Mouse (Mus musculus) liver, embryonic 14.5 days (tissue): ENCODE data around the gene Asb18. TPM values are rescaled to one million over a fixed set of nuclear protein-coding genes. Genes with fewer than 3 reads are reported as not detected.

Experiments
- ATAC-seq: fragments of 200-750 bp; cut with Nextera tagmentation; 2 replicates; pipeline ENCODE4 v1.8.0; 2017; ENCODE audit warnings: moderate number of reproducible peaks, mild to moderate bottlenecking, moderate library complexity; ENCODE audit not compliant: insufficient read depth
- DNase-seq, 3 experiments: peaks; one replicate each; pipeline ENCODE4 v3.0.0-alpha.2; 2012 to 2013; ENCODE audit warnings: low read depth in 3 of 3, low spot score in 3 of 3
- H3K27ac ChIP-seq: fragments of 300-500 bp; sonication (generic); 2 replicates; pipeline ENCODE4 v1.5.1; 2014; ENCODE audit warnings: moderate library complexity, mild to moderate bottlenecking, control low read depth, inconsistent platforms
- H3K27me3 ChIP-seq: fragments of 300-500 bp; sonication (generic); 2 replicates; pipeline ENCODE4 v1.6.1; 2014; ENCODE audit warnings: mild to moderate bottlenecking, low read length, moderate library complexity; ENCODE audit not compliant: control insufficient read depth, insufficient read depth
- H3K36me3 ChIP-seq: fragments of 300-500 bp; sonication (generic); replicated peaks from 2 replicates; pipeline ENCODE4 v1.6.1; 2014; ENCODE audit warnings: low read depth; ENCODE audit not compliant: control insufficient read depth, insufficient read depth
- H3K4me1 ChIP-seq, 2 experiments: fragments of 200-500 bp in 1 of 2; fragments of 300-500 bp in 1 of 2; sonication (generic) in 1 of 2; replicated peaks; 2 replicates each; pipeline ENCODE4 v1.6.1; 2012 to 2014; ENCODE audit warnings: antibody characterized with exemption in 1 of 2, inconsistent platforms in 1 of 2, low read length in 1 of 2; ENCODE audit not compliant: control insufficient read depth in 2 of 2, insufficient read depth in 2 of 2
- H3K4me2 ChIP-seq: fragments of 300-500 bp; sonication (generic); 2 replicates; pipeline ENCODE4 v1.6.1; 2014; ENCODE audit warnings: low read depth, mild to moderate bottlenecking, control low read depth, moderate library complexity
- H3K4me3 ChIP-seq, 2 experiments: fragments of 200-500 bp in 1 of 2; fragments of 300-500 bp in 1 of 2; sonication (generic) in 1 of 2; 2 replicates each; pipeline ENCODE4 v1.5.1; 2012 to 2014; ENCODE audit warnings: low read depth in 2 of 2, low read length in 2 of 2, mild to moderate bottlenecking in 2 of 2, control low read depth in 1 of 2, inconsistent platforms in 1 of 2, moderate library complexity in 1 of 2; ENCODE audit not compliant: insufficient read depth in 1 of 2
- H3K9ac ChIP-seq: fragments of 300-500 bp; sonication (generic); replicated peaks from 2 replicates; pipeline ENCODE4 v1.6.1; 2014; ENCODE audit warnings: mild to moderate bottlenecking, control low read depth, moderate library complexity
- H3K9me3 ChIP-seq: fragments of 300-500 bp; sonication (generic); 2 replicates; pipeline ENCODE4 v1.6.1; 2016; ENCODE audit warnings: low read length, mixed read lengths; ENCODE audit not compliant: control insufficient read depth
- CTCF ChIP-seq: IDR thresholded peaks from 2 replicates; pipeline ENCODE4 v1.5.1; 2016; ENCODE audit warnings: antibody characterized with exemption, low read depth, control low read depth
- EP300 ChIP-seq: IDR thresholded peaks from 2 replicates; pipeline ENCODE4 v1.6.1; 2016; ENCODE audit warnings: antibody characterized with exemption, low read depth
- WGBS: fragments of 180-500 bp; shearing (Covaris S2); extraction: QIAGEN DNeasy Blood & Tissue Kit; methylation state at CpG from one replicate; pipeline ENCODE4 v1.1.7; 2014; ENCODE audit not compliant: insufficient replicate concordance; 5-methylcytosine and 5-hydroxymethylcytosine counted together
- polyA plus RNA-seq, 2 experiments: library from polyadenylated mRNA; depleted of rRNA in 1 of 2; stranded (reverse) in 1 of 2; unstranded in 1 of 2; fragments of >200 nt; fragmentation: Nextera tagmentation in 1 of 2; extraction: Ambion mirVana in 1 of 2; gene quantifications; 2 replicates each; pipeline versions ENCODE4 v1.2.1 to v1.2.3; 2012 to 2014

The Asb18 gene
- polyA plus RNA-seq, 2 experiments, result not detected

GRCm38 (mm10) chr1:89932021-89932423 lies 82.4 kb downstream of the Asb18 start:
- Histone ChIP-seq H3K9me3 (no peaks in the 10 kb centered on the region), H3K27ac (no peak overlapping the region), H3K27me3 (peaks cover 100% of the 10 kb centered on the region), H3K4me3 (no peak overlapping the region), H3K4me1 (no peaks in the 10 kb centered on the region), H3K9ac (no peak overlapping the region), H3K36me3 (no peaks in the 10 kb centered on the region), H3K4me2 (no peak overlapping the region)
- 29% methylated on average over 19 of the region's 19 CpGs for WGBS
- ATAC-seq (no peak), DNase-seq (no peak)
- no peak for TF ChIP-seq CTCF
- no peak for TF ChIP-seq EP300

- DNase-seq (peak; percentile 28 to 31 (median 31)), ATAC-seq (peak; percentile 26; the same call in 1 of the 2 replicates)
- no peak within 1 kb of the TSS for H3K9ac ChIP-seq
- no peaks in the 10 kb centered on the region for H3K36me3 ChIP-seq
- TF ChIP-seq EP300 (no peak), CTCF (no peak)
- H3K27ac ChIP-seq, result no peak within 1 kb of the TSS
- WGBS, result 1% methylated on average over 32 of the region's 33 CpGs
- H3K9me3 ChIP-seq, result no peaks in the 10 kb centered on the region
- peaks cover 98% of the 10 kb centered on the region for H3K27me3 ChIP-seq
- no peaks in the 10 kb centered on the region for H3K4me1 ChIP-seq
- H3K4me3 ChIP-seq, result peak within 1 kb of the TSS; percentile 6 to 45
- peak within 1 kb of the TSS; percentile 47 for H3K4me2 ChIP-seq
Measured at GRCm38 (mm10) chr1:89931120-89931519, 83.3 kb downstream of the Asb18 start, which contains the start of gene Gbx2. Gene Gbx2 (minus strand): TSS chr1:89931179.

- H3K9me3 ChIP-seq, result no peaks in the 10 kb centered on the region
- peak overlapping the region; percentile 6 to 45; a peak in 3 of 4 replicates for H3K4me3 ChIP-seq
- H3K9ac ChIP-seq, result no peak overlapping the region
- no peak overlapping the region for H3K27ac ChIP-seq
- ATAC-seq (no peak), DNase-seq (no peak)
- H3K4me2 ChIP-seq, result peak overlapping the region; percentile 47
- no peaks in the 10 kb centered on the region for H3K36me3 ChIP-seq
- H3K4me1 ChIP-seq, result no peaks in the 10 kb centered on the region
- peaks cover 96% of the 10 kb centered on the region for H3K27me3 ChIP-seq
- WGBS, result under 1% methylated on average over 45 of the region's 45 CpGs
- no peak for TF ChIP-seq EP300
- TF ChIP-seq CTCF, result no peak
Measured at GRCm38 (mm10) chr1:89930551-89930950, 83.9 kb downstream of the Asb18 start.

- TF ChIP-seq CTCF (no peak), EP300 (no peak)
- Histone ChIP-seq H3K4me3 (peak overlapping the region; percentile 6 to 45; a peak in 2 of 4 replicates), H3K27ac (no peak overlapping the region), H3K9ac (no peak overlapping the region), H3K4me1 (no peaks in the 10 kb centered on the region), H3K27me3 (peaks cover 92% of the 10 kb centered on the region), H3K36me3 (no peaks in the 10 kb centered on the region), H3K4me2 (peak overlapping the region; percentile 47), H3K9me3 (no peaks in the 10 kb centered on the region)
- under 1% methylated on average over 55 of the region's 55 CpGs for WGBS
- DNase-seq, result no peak
- ATAC-seq, result no peak
Measured at GRCm38 (mm10) chr1:89929721-89930505, 84.6 kb downstream of the Asb18 start.

- DNase-seq, result no peak
- WGBS, result 5% methylated on average over 6 of the region's 6 CpGs
- no peaks in the 10 kb centered on the region for H3K4me1 ChIP-seq
- ATAC-seq, result no peak
- H3K9me3 ChIP-seq, result no peaks in the 10 kb centered on the region
- TF ChIP-seq CTCF (no peak), EP300 (no peak)
- H3K27me3 ChIP-seq, result peaks cover 92% of the 10 kb centered on the region
- H3K9ac ChIP-seq, result no peak overlapping the region
- H3K4me2 ChIP-seq, result peak overlapping the region; percentile 14; the same call in 1 of the 2 replicates
- H3K4me3 ChIP-seq, result no peak overlapping the region
- no peaks in the 10 kb centered on the region for H3K36me3 ChIP-seq
- no peak overlapping the region for H3K27ac ChIP-seq
Measured at GRCm38 (mm10) chr1:89929181-89929580, 85.3 kb downstream of the Asb18 start.
